Mouse (Mus musculus) gastrocnemius, postnatal 4 days (tissue): ENCODE results near the gene Dmkn. TPM values are rescaled to one million over a fixed set of nuclear protein-coding genes. Genes with fewer than 3 reads are reported as not detected.
"Not testable (repeated sequence)": the region's sequence is repeated elsewhere in the genome, so short reads cannot be mapped to it uniquely, and the experiment has no call there.

Experiments used
- DNase-seq, 2 experiments: peaks; one replicate each; pipeline ENCODE4 v3.0.0; 2021 to 2022; ENCODE audit warnings: low spot score in 2 of 2, mixed read lengths in 2 of 2
- total RNA-seq, 2 experiments: library from RNA; stranded (reverse); gene quantifications; 2 replicates each; pipeline ENCODE4 v1.2.3; 2021

Dmkn gene
- total RNA-seq, 2 experiments from 2014 or later = 0.86 to 1.2 TPM

GRCm38 (mm10) chr7:30811757-30812290 lies 48.3 kb downstream of the Dmkn start:
- DNase-seq = no peak

GRCm38 (mm10) chr7:30812291-30812807 lies 48.8 kb downstream of the Dmkn start:
- no peak for DNase-seq

- DNase-seq = no peak
Observed at GRCm38 (mm10) chr7:30820131-30820530, 56.6 kb downstream of the Dmkn start.

GRCm38 (mm10) chr7:30820854-30821445 lies 57.4 kb downstream of the Dmkn start:
- DNase-seq = no peak

- no peak for DNase-seq
Observed at GRCm38 (mm10) chr7:30821532-30821931, 58.0 kb downstream of the Dmkn start.

GRCm38 (mm10) chr7:30823675-30824074 lies 60.1 kb downstream of the Dmkn start, which contains the start of gene Ffar2:
Ffar2 (minus strand) TSS chr7:30823775.
- no peak for DNase-seq

GRCm38 (mm10) chr7:30824306-30824705 lies 60.8 kb downstream of the Dmkn start:
- DNase-seq = no peak

GRCm38 (mm10) chr7:30826660-30827059 lies 63.1 kb downstream of the Dmkn start:
- DNase-seq = no peak

GRCm38 (mm10) chr7:30828871-30829270 lies 65.3 kb downstream of the Dmkn start:
- DNase-seq = not testable (repeated sequence)

- DNase-seq = no peak
Observed at GRCm38 (mm10) chr7:30829428-30829827, 65.9 kb downstream of the Dmkn start.

Other genes with a start within 250 kb of the Dmkn start
- gene Arhgap33, start 228.7 kb upstream of the Dmkn start, total RNA-seq = 1 to 10 TPM; 9.6 to 9.8 TPM
- 100 to 1,000 TPM; 182 to 186 TPM for gene Hspb6, start 211.6 kb upstream of the Dmkn start, total RNA-seq
- 10 to 100 TPM; 10.1 to 10.4 TPM for gene Proser3, start 211.5 kb upstream of the Dmkn start, total RNA-seq
- gene Lin37, start 203.9 kb upstream of the Dmkn start, total RNA-seq = 10 to 100 TPM; 17.3 to 18.6 TPM
- 10 to 100 TPM; 55.6 to 62.4 TPM for gene U2af1l4, start 200.5 kb upstream of the Dmkn start, total RNA-seq
- 1 to 10 TPM; 2.6 to 2.9 TPM for gene Gm49396, start 200.4 kb upstream of the Dmkn start, total RNA-seq
- gene Psenen, start 200.1 kb upstream of the Dmkn start, total RNA-seq = 100 to 1,000 TPM in 1 of 2 experiments, 10 to 100 TPM in 1; 87.0 to 103 TPM
- gene Igflr1, start 198.3 kb upstream of the Dmkn start, total RNA-seq = 1 to 10 TPM; 1.5 to 1.7 TPM
- 10 to 100 TPM; 34.0 to 34.2 TPM for gene Kmt2b, start 175.0 kb upstream of the Dmkn start, total RNA-seq
- not detected for gene Zbtb32, start 164.8 kb upstream of the Dmkn start, total RNA-seq
- under 1 TPM; 0.32 to 0.67 TPM for gene Upk1a, start 150.9 kb upstream of the Dmkn start, total RNA-seq
- 1,000 to 10,000 TPM; 1,025 to 1,032 TPM for gene Cox6b1, start 137.6 kb upstream of the Dmkn start, total RNA-seq
- not detected for gene Etv2, start 127.9 kb upstream of the Dmkn start, total RNA-seq
- gene Rbm42, start 113.4 kb upstream of the Dmkn start, total RNA-seq = 10 to 100 TPM; 54.6 to 56.2 TPM
- 10 to 100 TPM in 1 of 2 experiments, 1 to 10 TPM in 1; 7.1 to 10.4 TPM for gene Haus5, start 98.8 kb upstream of the Dmkn start, total RNA-seq
- not detected for gene Pmis2, start 92.2 kb upstream of the Dmkn start, total RNA-seq
- gene 2200002J24Rik, start 64.8 kb upstream of the Dmkn start, total RNA-seq = not detected
- not detected for gene Atp4a, start 51.5 kb upstream of the Dmkn start, total RNA-seq
- gene Tmem147, start 34.2 kb upstream of the Dmkn start, total RNA-seq = 100 to 1,000 TPM; 144 to 145 TPM
- gene Gapdhs, start 20.1 kb upstream of the Dmkn start, total RNA-seq = not detected
- 1 to 10 TPM; 4.1 to 4.6 TPM for gene Sbsn, start 12.3 kb upstream of the Dmkn start, total RNA-seq
- 10 to 100 TPM; 13.2 to 13.9 TPM for gene Krtdap, start 24.1 kb downstream of the Dmkn start, total RNA-seq
- 1 to 10 TPM; 1.8 to 2.5 TPM for gene Ffar2, start 60.0 kb downstream of the Dmkn start, total RNA-seq
- not detected for gene Ffar3, start 92.4 kb downstream of the Dmkn start, total RNA-seq
- gene Ffar1, start 97.8 kb downstream of the Dmkn start, total RNA-seq = not detected
- gene Cd22, start 116.6 kb downstream of the Dmkn start, total RNA-seq = under 1 TPM; 0.54 to 0.81 TPM
- 10 to 100 TPM; 11.8 to 12.3 TPM for gene Mag, start 151.1 kb downstream of the Dmkn start, total RNA-seq
- gene Hamp2, start 160.9 kb downstream of the Dmkn start, total RNA-seq = not detected
- gene Hamp, start 180.3 kb downstream of the Dmkn start, total RNA-seq = under 1 TPM in 1 of 2 experiments, not detected in 1; 0.78 TPM
- gene Usf2, start 193.0 kb downstream of the Dmkn start, total RNA-seq = 10 to 100 TPM; 79.3 to 80.5 TPM
- gene Lsr, start 209.7 kb downstream of the Dmkn start, total RNA-seq = under 1 TPM; 0.74 to 0.75 TPM
- under 1 TPM in 1 of 2 experiments, not detected in 1; 0.20 TPM for gene Fam187b, start 210.0 kb downstream of the Dmkn start, total RNA-seq